Mouse (Mus musculus) embryonic facial prominence, embryonic 12.5 days (tissue): ENCODE results near the gene Vps51. TPM values are rescaled to one million over a fixed set of nuclear protein-coding genes. Genes with fewer than 3 reads are reported as not detected.

ENCODE experiments used
- ATAC-seq: fragments of 200-750 bp; cut with Nextera tagmentation; 2 replicates; pipeline ENCODE4 v1.8.0; 2017; ENCODE audit not compliant: insufficient number of reproducible peaks, insufficient read depth, low FRiP score, low TSS enrichment
- H3K27ac ChIP-seq: fragments of 300-500 bp; sonication (generic); 2 replicates; pipeline ENCODE4 v1.5.1; 2016; ENCODE audit warnings: mild to moderate bottlenecking
- H3K27me3 ChIP-seq: fragments of 300-500 bp; sonication (generic); 2 replicates; pipeline ENCODE4 v1.6.1; 2016; ENCODE audit warnings: mild to moderate bottlenecking, moderate library complexity
- H3K36me3 ChIP-seq: fragments of 300-500 bp; sonication (generic); 2 replicates; pipeline ENCODE4 v1.6.1; 2016; ENCODE audit warnings: mild to moderate bottlenecking
- H3K4me1 ChIP-seq: fragments of 300-500 bp; sonication (generic); 2 replicates; pipeline ENCODE4 v1.6.1; 2016
- H3K4me2 ChIP-seq: fragments of 300-500 bp; sonication (generic); replicated peaks from 2 replicates; pipeline ENCODE4 v1.6.1; 2016; ENCODE audit warnings: mild to moderate bottlenecking, moderate library complexity
- H3K4me3 ChIP-seq: fragments of 300-500 bp; sonication (generic); 2 replicates; pipeline ENCODE4 v1.5.1; 2016; ENCODE audit warnings: mild to moderate bottlenecking
- H3K9ac ChIP-seq: fragments of 300-500 bp; sonication (generic); 2 replicates; pipeline ENCODE4 v1.6.1; 2016; ENCODE audit warnings: mild to moderate bottlenecking, moderate library complexity
- H3K9me3 ChIP-seq: fragments of 300-500 bp; sonication (generic); 2 replicates; pipeline ENCODE4 v1.6.1; 2016; ENCODE audit warnings: mild to moderate bottlenecking, moderate library complexity
- WGBS: fragments of 180-500 bp; shearing (Covaris S2); methylation state at CpG from one replicate; pipeline ENCODE4 v1.1.7; 2016; 5-methylcytosine and 5-hydroxymethylcytosine counted together
- polyA plus RNA-seq: library from polyadenylated mRNA; unstranded; fragments of >200 nt; fragmentation: Nextera tagmentation; extraction: Ambion mirVana; gene quantifications from 2 replicates; pipeline ENCODE4 v1.2.1, GENCODE M21; 2016

The Vps51 gene
- polyA plus RNA-seq = 76.0 and 78.4 TPM in 2 replicates

DNA sequence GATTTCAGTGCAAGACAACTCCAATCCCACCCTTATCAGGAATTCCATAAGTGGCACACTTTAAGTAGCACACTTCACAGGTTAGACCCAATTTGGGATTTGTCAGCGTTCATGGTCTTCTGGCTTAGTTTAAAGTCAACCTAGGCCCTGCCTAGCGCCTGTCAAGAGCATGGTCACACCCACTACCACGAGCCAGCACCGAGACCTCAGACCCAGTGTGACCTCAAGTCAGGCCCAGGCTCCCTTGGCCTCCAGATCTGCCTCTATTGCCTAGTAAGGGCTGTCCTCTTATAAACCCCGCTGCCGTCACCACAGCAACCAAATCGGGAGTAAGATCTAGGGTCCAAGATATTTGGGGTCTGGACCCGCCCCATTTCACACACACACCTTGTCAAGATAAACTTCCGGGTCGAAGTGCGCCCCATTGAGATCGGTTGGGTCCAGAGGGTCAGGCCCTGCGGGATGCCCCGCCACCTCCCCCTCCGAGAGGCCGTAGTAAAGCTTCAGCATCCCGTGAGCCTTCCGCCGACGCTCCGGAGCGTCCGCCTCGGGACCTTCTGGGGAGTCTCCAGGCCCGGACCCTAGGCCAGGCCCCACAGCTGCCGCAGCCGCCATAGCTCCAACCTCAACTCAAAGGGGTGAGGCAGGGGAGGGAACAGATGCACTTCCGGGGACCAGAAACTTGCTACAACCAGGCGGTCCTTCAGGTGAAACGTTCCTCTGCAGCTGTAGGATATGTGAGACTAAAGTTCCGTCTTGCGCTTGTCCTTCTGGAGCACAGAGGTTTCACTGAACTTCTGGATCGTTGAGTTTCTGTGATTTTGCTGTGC, at the start of gene Vps51:
Vps51 (minus strand) TSS at position 668 of the 830 bp plus-strand sequence.
- Histone ChIP-seq H3K27ac (peak within 1 kb of the TSS; percentile 74), H3K4me3 (peak within 1 kb of the TSS; percentile 64), H3K4me1 (peaks cover 9% of the 10 kb centered on the region), H3K27me3 (no peaks in the 10 kb centered on the region), H3K4me2 (peak within 1 kb of the TSS; percentile 82), H3K36me3 (peaks cover 42% of the 10 kb centered on the region), H3K9ac (peak within 1 kb of the TSS; percentile 71), H3K9me3 (no peaks in the 10 kb centered on the region)
- 3% methylated on average over 33 of the region's 33 CpGs for WGBS
- peak; percentile 80 for ATAC-seq

DNA sequence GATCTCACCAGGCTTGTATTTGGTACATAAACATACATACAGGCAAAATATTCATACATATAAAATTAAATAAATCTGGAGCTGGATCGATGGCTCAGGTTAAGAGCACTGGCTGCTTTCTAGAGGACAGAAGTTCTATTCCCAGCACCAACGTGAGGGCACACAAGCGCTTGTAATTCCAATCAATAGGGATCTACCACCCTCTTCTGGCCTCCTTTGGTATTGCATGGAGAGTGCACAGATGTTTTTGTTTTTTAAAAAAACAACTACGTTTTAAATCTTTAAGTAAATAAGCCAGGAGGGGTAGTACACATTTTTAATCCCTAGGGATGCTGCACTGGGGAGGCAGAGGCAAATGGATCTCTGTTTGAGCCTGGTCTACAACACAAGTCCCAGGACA, 49.3 kb upstream of the Vps51 start:
- Histone ChIP-seq H3K9ac (no peak overlapping the region), H3K4me2 (no peak overlapping the region), H3K27ac (no peak overlapping the region), H3K4me1 (no peaks in the 10 kb centered on the region), H3K4me3 (no peak overlapping the region), H3K9me3 (no peaks in the 10 kb centered on the region), H3K36me3 (0 out of 2 replicates have a peak, but pooled peaks cover under 1% of the 10 kb centered on the region), H3K27me3 (no peaks in the 10 kb centered on the region)
- 21% methylated on average over 4 of the region's 4 CpGs for WGBS
- ATAC-seq = no peak

DNA sequence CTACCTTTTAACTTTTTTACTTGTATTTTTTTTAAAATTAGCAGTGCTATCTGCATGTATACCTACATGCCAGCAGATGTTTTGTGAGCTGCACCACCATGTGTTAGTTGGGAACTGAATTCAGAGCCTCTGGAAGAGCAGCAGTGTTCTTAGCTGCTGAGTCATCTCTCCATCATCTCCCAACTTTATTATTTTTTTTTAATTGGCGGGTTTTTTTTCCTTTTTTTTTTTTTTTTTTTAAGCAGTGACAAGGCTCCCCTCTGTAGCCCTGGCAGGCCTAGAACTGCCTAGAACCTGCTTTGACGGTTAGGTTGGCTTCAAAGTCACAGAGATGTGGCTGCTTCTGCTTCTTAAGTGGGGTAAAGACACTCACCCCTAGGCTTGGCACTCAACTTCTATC, 47.9 kb upstream of the Vps51 start:
- Histone ChIP-seq H3K4me2 (no peak overlapping the region), H3K9ac (no peak overlapping the region), H3K9me3 (no peaks in the 10 kb centered on the region), H3K36me3 (0 out of 2 replicates have a peak, but pooled peaks cover 6% of the 10 kb centered on the region), H3K4me1 (no peaks in the 10 kb centered on the region), H3K27me3 (no peaks in the 10 kb centered on the region), H3K4me3 (no peak overlapping the region), H3K27ac (no peak overlapping the region)
- whole genome bisulfite sequencing = 82% methylated on average over 2 of the region's 2 CpGs
- no peak for ATAC-seq

DNA sequence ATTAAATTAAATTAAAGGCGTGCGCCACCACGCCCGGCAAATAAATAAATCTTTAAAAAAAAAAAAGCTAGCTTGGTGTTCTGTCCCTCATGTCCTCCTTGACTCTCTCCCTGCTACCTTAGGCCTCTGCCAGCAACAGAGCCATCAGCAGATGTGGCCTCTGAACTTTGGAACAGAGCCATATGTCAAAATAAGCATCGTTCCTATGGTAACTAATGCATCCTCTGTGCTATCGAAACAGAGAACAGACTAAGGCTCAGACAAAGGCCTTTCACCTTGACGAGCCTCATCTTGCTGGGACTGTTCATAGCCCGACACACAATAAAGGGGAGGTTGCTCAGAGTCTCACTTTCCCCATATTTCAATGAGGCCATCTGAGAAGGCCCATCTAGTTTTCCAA, 46.3 kb upstream of the Vps51 start:
- no peak for ATAC-seq
- Histone ChIP-seq H3K4me1 (peaks cover 5% of the 10 kb centered on the region; the same call in 1 of the 2 replicates), H3K36me3 (0 out of 2 replicates have a peak, but pooled peaks cover 6% of the 10 kb centered on the region), H3K4me2 (no peak overlapping the region), H3K4me3 (no peak overlapping the region), H3K27ac (peak overlapping the region; percentile 12; the same call in 1 of the 2 replicates), H3K9me3 (no peaks in the 10 kb centered on the region), H3K9ac (no peak overlapping the region), H3K27me3 (no peaks in the 10 kb centered on the region)
- 42% methylated on average over 8 of the region's 8 CpGs for WGBS

DNA sequence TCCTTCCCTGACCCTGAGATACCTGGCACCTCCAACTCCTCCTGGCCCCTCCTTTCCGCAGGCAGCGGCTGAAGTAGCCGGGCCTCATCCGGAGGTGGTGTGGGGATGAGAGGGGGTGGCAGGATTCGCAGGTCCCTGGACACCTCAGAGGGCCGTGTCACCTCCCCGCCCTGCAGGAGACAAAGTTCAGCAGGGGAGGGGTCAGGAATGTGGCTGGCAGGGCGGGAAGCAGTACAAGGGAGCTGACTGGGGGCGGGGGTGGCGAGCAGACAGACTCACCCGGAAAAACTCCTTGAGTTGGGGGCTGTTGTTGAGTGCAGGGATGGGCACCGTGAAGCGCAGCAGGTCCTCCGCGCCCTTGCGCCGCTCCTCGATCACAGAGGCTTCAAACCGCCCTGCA, 44.7 kb upstream of the Vps51 start:
- no peak overlapping the region for H3K4me3 ChIP-seq
- no peaks in the 10 kb centered on the region for H3K27me3 ChIP-seq
- H3K36me3 ChIP-seq = 0 out of 2 replicates have a peak, but pooled peaks cover 6% of the 10 kb centered on the region
- 35% methylated on average over 19 of the region's 19 CpGs for WGBS
- ATAC-seq = no peak
- H3K9me3 ChIP-seq = no peaks in the 10 kb centered on the region
- peaks cover 11% of the 10 kb centered on the region for H3K4me1 ChIP-seq
- no peak overlapping the region for H3K9ac ChIP-seq
- no peak overlapping the region for H3K4me2 ChIP-seq
- H3K27ac ChIP-seq = no peak overlapping the region

DNA sequence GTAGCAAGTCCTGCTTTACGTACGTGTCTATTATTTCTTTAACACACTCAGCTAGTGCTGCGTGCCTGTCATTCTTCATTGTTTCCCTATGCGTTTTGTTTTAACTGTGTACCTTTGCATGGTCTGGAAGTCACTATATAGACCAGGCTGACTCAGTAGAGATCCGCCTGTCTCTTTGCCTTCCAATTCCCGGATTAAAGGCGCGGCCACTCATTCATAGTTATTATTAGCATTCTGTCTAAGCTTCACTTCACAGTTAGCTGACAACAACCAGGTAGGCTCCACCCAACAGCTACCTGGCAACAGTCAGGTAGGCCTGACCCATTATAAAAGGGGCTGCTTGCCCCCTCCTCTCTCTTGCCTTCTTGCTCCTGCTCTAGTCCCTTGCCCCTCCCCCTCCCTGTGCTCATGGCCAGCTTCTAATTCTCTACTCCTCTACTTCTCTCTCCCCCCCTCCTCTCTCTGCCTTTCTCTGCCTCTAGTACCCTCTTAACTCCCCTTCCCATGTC, 41.7 kb upstream of the Vps51 start:
- Histone ChIP-seq H3K36me3 (peaks cover 33% of the 10 kb centered on the region), H3K9ac (peak overlapping the region; percentile 89), H3K4me2 (peak overlapping the region; percentile 90), H3K27me3 (no peaks in the 10 kb centered on the region), H3K4me1 (peaks cover 15% of the 10 kb centered on the region), H3K9me3 (no peaks in the 10 kb centered on the region), H3K27ac (peak overlapping the region; percentile 97), H3K4me3 (peak overlapping the region; percentile 86)
- WGBS = under 1% methylated on average over 8 of the region's 8 CpGs
- no peak; the same call in 1 of the 2 replicates for ATAC-seq

DNA sequence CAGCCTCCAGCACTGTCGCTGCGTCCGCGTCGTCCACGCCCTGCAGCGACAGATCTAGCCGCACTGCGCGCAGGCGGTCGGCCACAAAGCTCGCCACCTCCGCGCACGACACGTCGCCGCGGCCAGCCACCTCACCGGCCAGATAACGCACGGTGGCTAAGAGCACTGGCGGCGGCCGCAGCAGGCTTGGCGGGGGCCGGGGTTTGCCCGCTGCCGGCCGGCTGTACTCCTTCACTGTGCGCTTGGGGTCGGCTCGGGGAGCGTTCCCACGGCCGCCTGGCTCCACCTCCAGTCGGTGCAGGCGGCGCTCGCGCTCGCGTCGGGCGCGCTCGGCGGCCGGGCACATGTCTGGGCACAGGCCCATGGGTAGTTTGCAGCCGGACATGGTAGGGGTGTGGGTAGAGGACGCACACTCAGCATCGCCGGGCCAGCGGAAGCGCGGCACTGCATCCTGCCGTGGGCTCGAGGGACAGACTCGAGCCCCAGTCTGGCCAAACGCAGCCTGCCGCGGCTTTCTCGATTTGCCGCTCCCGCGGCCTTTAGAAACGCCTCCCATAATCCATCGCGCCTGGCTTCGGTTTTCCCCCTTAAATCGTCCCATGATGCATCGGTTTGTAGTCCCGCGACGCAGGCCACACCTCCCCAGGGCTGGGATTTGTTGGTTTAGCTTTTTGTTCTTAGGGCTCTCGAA, 41.1 kb upstream of the Vps51 start, which contains the start of gene Sac3d1:
Sac3d1 (minus strand) TSS at position 665 of the 691 bp plus-strand sequence.
- ATAC-seq = peak; percentile 85
- H3K9me3 ChIP-seq = no peaks in the 10 kb centered on the region
- peak within 1 kb of the TSS; percentile 86 for H3K4me3 ChIP-seq
- WGBS = under 1% methylated on average over 77 of the region's 77 CpGs
- H3K27ac ChIP-seq = peak within 1 kb of the TSS; percentile 97
- peak within 1 kb of the TSS; percentile 90 for H3K4me2 ChIP-seq
- H3K9ac ChIP-seq = peak within 1 kb of the TSS; percentile 89
- peaks cover 15% of the 10 kb centered on the region for H3K4me1 ChIP-seq
- no peaks in the 10 kb centered on the region for H3K27me3 ChIP-seq
- H3K36me3 ChIP-seq = peaks cover 35% of the 10 kb centered on the region

DNA sequence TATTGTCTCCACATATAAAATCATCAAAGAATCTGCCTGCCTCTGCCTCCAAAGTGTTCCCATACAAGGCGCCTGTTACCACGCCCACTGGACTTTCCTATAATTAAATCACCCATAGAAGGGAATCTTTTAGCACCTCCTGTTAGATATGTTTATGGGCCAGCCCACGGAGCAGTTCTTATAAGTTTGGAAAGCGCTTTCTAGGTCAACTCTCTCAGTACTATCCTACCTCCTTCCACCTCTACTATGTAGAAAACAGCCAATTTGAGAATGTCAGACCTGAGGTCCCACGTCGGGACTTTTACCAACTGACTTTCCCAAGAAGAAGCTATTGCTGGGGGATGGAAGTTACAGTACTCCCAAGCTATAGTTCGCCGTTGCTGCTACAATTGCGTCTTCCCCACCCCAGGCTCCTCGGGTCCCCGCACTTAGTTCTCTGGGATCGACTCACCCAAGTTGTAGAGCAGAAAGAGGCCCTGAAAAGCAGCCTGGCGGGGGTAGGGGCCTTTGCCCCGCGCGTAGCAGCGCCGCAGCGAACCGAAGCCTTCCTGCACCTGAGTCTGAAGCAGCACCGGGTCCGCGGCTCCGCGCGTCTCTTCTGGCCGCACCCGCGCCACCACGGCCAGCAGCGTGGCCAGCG, 40.4 kb upstream of the Vps51 start:
- peak overlapping the region; percentile 86 for H3K4me3 ChIP-seq
- peak; percentile 24; the same call in 1 of the 2 replicates for ATAC-seq
- peaks cover 38% of the 10 kb centered on the region for H3K36me3 ChIP-seq
- peak overlapping the region; percentile 90 for H3K4me2 ChIP-seq
- H3K27me3 ChIP-seq = no peaks in the 10 kb centered on the region
- WGBS = 5% methylated on average over 32 of the region's 32 CpGs
- H3K9me3 ChIP-seq = no peaks in the 10 kb centered on the region
- H3K9ac ChIP-seq = peak overlapping the region; percentile 89
- peak overlapping the region; percentile 97 for H3K27ac ChIP-seq
- peaks cover 15% of the 10 kb centered on the region for H3K4me1 ChIP-seq

DNA sequence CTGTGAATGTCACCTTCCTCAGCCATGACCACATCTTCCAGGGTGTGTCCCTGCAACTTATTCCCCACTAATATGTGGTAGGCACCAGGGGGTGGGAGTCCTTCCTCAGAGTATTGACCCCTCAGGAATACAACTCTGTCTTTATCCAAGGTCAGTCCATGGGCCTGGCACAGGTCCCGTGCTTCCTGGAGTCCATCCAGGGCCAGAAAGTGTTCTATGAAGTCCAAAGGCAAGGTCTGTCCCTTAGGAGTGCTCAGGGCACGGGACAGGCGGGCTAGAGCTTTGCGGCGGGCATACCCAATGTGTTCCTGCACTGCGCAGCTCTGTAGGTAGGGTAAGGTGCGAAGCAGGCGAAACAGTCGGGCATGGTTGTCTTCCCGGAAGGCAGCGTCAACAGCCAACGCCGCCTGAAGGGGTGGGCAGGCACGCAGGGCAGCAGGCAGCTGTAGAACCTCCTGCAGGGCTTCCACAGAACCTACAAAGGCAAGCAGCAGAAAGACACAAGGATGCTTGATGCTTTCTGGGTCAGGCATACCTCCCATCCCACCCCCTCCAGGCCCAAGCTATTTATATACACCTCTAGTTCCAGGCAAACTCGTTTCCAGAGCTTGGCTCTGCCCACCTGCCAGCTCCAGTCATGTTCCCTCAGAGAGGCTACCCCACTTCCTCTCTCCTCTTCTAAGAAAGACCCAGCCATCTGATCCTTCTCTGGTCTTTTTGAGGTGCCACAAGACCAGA, 39.3 kb upstream of the Vps51 start:
- 90% methylated on average over 15 of the region's 15 CpGs for WGBS
- Histone ChIP-seq H3K27me3 (no peaks in the 10 kb centered on the region), H3K36me3 (peaks cover 38% of the 10 kb centered on the region), H3K4me1 (peaks cover 15% of the 10 kb centered on the region), H3K4me3 (peak overlapping the region; percentile 86), H3K4me2 (peak overlapping the region; percentile 90), H3K27ac (no peak overlapping the region), H3K9ac (no peak overlapping the region), H3K9me3 (no peaks in the 10 kb centered on the region)
- no peak for ATAC-seq

DNA sequence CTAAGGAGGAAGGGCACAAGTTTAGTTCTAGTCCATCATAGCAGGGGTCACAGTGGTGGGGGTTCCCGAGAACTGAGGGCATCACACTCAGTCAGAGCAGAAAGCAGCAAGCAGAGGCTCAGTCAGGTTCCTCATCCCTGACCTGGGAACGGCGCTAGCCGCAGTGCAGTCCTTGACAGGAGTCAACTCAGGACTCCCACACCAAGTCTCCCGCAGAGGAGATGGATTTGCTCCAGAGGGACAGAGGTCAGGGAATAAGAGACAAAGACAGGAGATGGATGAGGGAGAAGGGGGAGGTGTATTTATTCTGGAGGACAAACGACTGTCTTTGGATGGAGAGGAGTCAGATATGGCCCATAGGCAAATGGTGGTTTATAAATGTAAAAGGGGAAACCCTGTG, 36.1 kb upstream of the Vps51 start:
- Histone ChIP-seq H3K9ac (no peak overlapping the region), H3K9me3 (no peaks in the 10 kb centered on the region), H3K27ac (no peak overlapping the region), H3K4me3 (no peak overlapping the region), H3K4me2 (no peak overlapping the region), H3K36me3 (peaks cover 32% of the 10 kb centered on the region), H3K4me1 (peaks cover 10% of the 10 kb centered on the region), H3K27me3 (no peaks in the 10 kb centered on the region)
- ATAC-seq = no peak
- 74% methylated on average over 6 of the region's 6 CpGs for WGBS

DNA sequence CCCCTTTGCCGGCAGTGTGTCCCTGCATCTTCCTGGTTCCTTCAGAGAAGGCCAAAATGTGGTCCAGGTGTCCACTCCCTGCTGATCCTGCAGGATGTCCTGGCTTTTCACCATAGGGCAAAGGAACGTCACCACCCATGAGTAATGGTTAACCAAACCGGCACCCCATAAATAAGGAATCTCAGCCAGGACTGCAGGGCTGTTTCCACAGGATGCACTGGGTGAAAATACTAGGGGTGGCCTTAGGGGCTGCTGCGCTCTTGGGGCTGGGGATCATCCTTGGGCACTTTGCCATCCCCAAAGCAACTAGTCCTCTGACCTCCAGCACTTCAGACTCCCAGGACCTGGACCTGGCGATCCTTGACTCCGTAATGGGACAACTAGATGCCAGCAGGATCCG, 28.6 kb upstream of the Vps51 start, which contains the start of gene Naaladl1:
Naaladl1 (plus strand) TSS at position 197 of the 400 bp plus-strand sequence.
- Histone ChIP-seq H3K4me2 (no peak within 1 kb of the TSS), H3K27ac (no peak within 1 kb of the TSS), H3K9ac (no peak within 1 kb of the TSS), H3K4me3 (no peak within 1 kb of the TSS), H3K9me3 (no peaks in the 10 kb centered on the region), H3K36me3 (no peaks in the 10 kb centered on the region), H3K4me1 (0 out of 2 replicates have a peak, but pooled peaks cover 3% of the 10 kb centered on the region), H3K27me3 (no peaks in the 10 kb centered on the region)
- WGBS = 82% methylated on average over 7 of the region's 7 CpGs
- ATAC-seq = no peak
